Mouse (Mus musculus): ENCODE measurements around the gene Anxa7. TPM values are rescaled to one million over a fixed set of nuclear protein-coding genes. Genes with fewer than 3 reads are reported as not detected.

Gene Anxa7
- polyA plus RNA-seq, 1 experiment = 36.5 TPM

- Histone ChIP-seq H3K4me3 (ENCODE audit: extremely low read depth, insufficient read depth, insufficient read length) (no peak overlapping the region), H3K36me3 (ENCODE audit: control insufficient read depth, insufficient read depth, low read length) (no peaks in the 10 kb centered on the region), H3K27ac (ENCODE audit: insufficient read depth, low read length) (no peak overlapping the region), H3K4me1 (ENCODE audit: control insufficient read depth, insufficient read depth, insufficient read length) (no peaks in the 10 kb centered on the region; the same call in 1 of the 2 replicates), H3K27me3 (ENCODE audit: control insufficient read depth, insufficient read depth, low read length) (no peaks in the 10 kb centered on the region)
- 22% methylated on average over 7 of the region's 7 CpGs for WGBS
- DNase-seq (ENCODE audit: low read depth in 1 of 2, low spot score in 2 of 2) = no peak
- TF ChIP-seq CTCF (IDR thresholded peaks at IDR 0.05; ENCODE audit: extremely low read depth, insufficient read depth, insufficient read length, insufficient replicate concordance) (no peak), POLR2A (IDR thresholded peaks at IDR 0.05; ENCODE audit: low read depth, low read length) (no peak)
Observed at GRCm38 (mm10) chr14:20422257-20422656, 57.7 kb downstream of the Anxa7 start.

Other genes with a start within 250 kb of the Anxa7 start
- not detected in 2 replicates for gene Kcnk16, start 210.9 kb downstream of the Anxa7 start, polyA plus RNA-seq (2012; rRNA removed)
- gene Nudt13, start 185.4 kb downstream of the Anxa7 start, polyA plus RNA-seq (2012; rRNA removed) = 7.2 and 7.8 TPM in 2 replicates
- gene Ecd, start 132.0 kb downstream of the Anxa7 start, polyA plus RNA-seq (2012; rRNA removed) = 13.2 and 14.2 TPM in 2 replicates
- gene Fam149b, start 132.0 kb downstream of the Anxa7 start, polyA plus RNA-seq (2012; rRNA removed) = 12.6 and 15.4 TPM in 2 replicates
- gene Dnajc9, start 91.2 kb downstream of the Anxa7 start, polyA plus RNA-seq (2012; rRNA removed) = 50.8 and 85.7 TPM in 2 replicates
- 27.6 and 39.6 TPM in 2 replicates for gene Mrps16, start 86.5 kb downstream of the Anxa7 start, polyA plus RNA-seq (2012; rRNA removed)
- gene Cfap70, start 27.9 kb downstream of the Anxa7 start, polyA plus RNA-seq (2012; rRNA removed) = not detected in 2 replicates
- 0.65 and 0.97 TPM in 2 replicates for gene Mss51, start 16.8 kb upstream of the Anxa7 start, polyA plus RNA-seq (2012; rRNA removed)
- gene Ppp3cb, start 66.4 kb upstream of the Anxa7 start, polyA plus RNA-seq (2012; rRNA removed) = 6.0 and 6.5 TPM in 2 replicates
- gene Usp54, start 160.9 kb upstream of the Anxa7 start, polyA plus RNA-seq (2012; rRNA removed) = 1.9 and 2.1 TPM in 2 replicates
- not detected in 2 replicates for gene Myoz1, start 176.4 kb upstream of the Anxa7 start, polyA plus RNA-seq (2012; rRNA removed)
- gene Synpo2l, start 188.2 kb upstream of the Anxa7 start, polyA plus RNA-seq (2012; rRNA removed) = 0.05 and 0.07 TPM in 2 replicates
- gene Sec24c, start 194.2 kb upstream of the Anxa7 start, polyA plus RNA-seq (2012; rRNA removed) = 181 and 239 TPM in 2 replicates
- 10.5 and 20.8 TPM in 2 replicates for gene Fut11, start 214.8 kb upstream of the Anxa7 start, polyA plus RNA-seq (2012; rRNA removed)
- gene Chchd1, start 222.9 kb upstream of the Anxa7 start, polyA plus RNA-seq (2012; rRNA removed) = 12.6 and 15.5 TPM in 2 replicates
- 177 and 225 TPM in 2 replicates for gene Zswim8, start 227.4 kb upstream of the Anxa7 start, polyA plus RNA-seq (2012; rRNA removed)

Measured in spleen, adult 2 months (tissue).